Mouse (Mus musculus) liver, adult (tissue): Measurements from ENCODE around the gene Clmp.
A peak's percentile ranks its signal among the peaks of the same experiment; 100 is the strongest.

ENCODE experiments used
- GATA4 ChIP-seq: IDR thresholded peaks from 2 replicates; pipeline ENCODE4 v1.6.1; 2014; ENCODE audit warnings: mild to moderate bottlenecking, low read length; ENCODE audit not compliant: insufficient replicate concordance

The Clmp gene

DNA sequence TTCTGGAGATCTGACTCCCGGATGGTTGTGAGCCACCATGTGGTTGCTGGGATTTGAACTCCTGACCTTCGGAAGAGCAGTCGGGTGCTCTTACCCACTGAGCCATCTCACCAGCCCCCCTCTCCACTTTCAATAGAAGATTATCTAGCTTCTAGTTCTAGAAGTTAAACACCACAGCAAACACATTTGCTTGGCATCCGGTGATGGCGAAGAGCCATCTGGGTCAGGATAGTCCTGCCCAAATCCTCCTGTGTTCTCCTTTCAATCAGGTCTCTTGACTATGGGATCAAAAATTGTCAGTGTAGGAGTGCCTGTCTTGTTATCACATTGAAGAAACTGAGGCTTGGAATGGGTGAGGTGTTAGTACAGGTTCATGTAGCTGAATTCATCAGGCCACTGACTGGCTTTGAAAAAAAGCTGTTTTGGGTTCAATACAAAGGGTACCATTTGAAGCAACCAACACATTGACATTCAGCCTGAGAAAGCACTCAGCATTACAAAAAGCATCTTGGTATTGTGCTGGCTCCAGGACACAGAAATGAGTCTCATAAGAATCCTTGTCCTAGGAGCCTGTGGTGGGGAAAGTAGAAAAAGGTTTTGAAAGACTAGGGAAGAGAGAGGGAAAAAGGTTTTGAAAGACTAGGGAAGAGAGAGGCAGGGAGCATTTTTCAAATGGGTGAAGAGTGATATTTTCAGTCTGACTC, 131.7 kb downstream of the Clmp start:
- no peak for TF ChIP-seq GATA4

DNA sequence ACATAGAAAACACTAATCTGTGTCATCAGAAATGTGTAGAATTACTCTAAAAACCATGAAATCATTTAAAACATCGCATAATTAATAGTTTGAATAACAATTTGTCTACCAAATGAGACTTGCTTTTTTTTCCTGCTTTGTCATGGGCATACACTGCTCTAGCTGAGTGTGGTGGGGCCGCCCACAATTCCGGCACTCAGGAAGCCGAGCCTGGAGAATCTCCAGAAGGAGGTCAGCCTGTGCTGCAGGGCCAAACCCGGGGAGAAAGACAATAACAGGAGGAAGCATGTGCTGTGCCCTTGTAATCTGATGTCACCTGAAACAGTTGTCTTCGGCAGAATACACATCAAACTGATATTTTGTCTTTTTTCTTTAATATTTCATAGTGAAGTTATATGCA, 139.8 kb downstream of the Clmp start:
- TF ChIP-seq GATA4 = 0 out of 2 replicates have a peak, but pooled peaks have one; percentile 13

DNA sequence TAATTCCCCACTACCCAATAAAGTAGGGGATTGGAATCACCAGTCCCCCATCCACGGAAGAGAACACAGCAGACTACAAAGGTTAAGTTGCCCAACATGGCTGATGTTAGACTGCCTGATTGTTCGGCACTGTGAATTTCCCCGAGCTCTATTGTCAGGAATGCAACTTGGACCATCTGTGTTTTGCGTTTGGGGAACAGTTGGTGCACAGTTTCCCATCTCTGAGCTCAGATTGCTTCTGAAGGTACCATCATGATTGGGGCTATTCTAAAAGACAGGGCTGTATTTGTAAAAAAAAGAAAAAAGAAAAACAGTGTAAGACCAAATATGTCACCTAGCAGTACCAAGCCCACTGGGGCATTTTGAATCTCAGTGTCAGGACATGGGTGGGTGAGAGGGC, 141.6 kb downstream of the Clmp start:
- no peak for TF ChIP-seq GATA4

DNA sequence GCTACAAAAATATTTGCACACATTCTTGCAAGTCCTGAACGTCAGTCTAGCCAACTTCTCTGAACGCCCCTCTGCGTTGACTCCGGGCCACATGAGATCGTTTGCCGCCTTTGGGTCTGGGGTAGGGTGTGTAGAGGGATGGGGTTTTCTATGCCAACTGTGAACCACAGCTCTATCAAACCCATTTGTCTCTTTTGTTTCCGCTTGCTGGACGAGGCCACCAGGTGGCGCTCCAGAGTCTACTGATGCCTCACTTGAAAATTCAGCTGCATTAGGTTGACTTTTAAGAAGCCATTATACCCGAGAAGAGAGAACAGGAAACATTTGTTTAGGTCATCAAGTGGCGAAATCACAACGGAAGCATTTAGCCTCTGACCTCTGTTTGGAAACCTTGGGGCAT, 148.8 kb downstream of the Clmp start:
- no peak for TF ChIP-seq GATA4
